Comparison of ENCODE assay signal across 8 mouse cellular contexts in genomic region chr9:21243826-21244427, GRCm38 (mm10). TPM values are rescaled to one million over a fixed set of nuclear protein-coding genes. Genes with fewer than 3 reads are reported as not detected.
DNase-seq lines count a peak whose midpoint lies in the region; ATAC-seq and TF ChIP-seq lines count a peak whose summit lies in the region.

No protein-coding gene starts in this region.

- TF ChIP-seq CTCF in kidney, postnatal 0 days (IDR thresholded peaks at IDR 0.05; ENCODE audit: low read depth) = no peak

- peak overlapping the region; percentile 79 for H3K4me2 ChIP-seq in kidney, postnatal 0 days (ENCODE audit: low read length)
- H3K4me2 ChIP-seq in hindbrain, embryonic 16.5 days (ENCODE audit: low read length) = peak overlapping the region; percentile 87
- no peak overlapping the region for H3K4me2 ChIP-seq in myocyte (ENCODE audit: low read depth)

- H3K9ac ChIP-seq in kidney, postnatal 0 days (ENCODE audit: low read depth, low read length) = no peak overlapping the region
- H3K9ac ChIP-seq in hindbrain, embryonic 16.5 days (ENCODE audit: low read depth, low read length) = peak overlapping the region; percentile 54

- WGBS in kidney, postnatal 0 days = 7% methylated on average over 39 of the region's 42 CpGs
- WGBS in hindbrain, embryonic 16.5 days = 4% methylated on average over 42 of the region's 42 CpGs

- H3K36me3 ChIP-seq in kidney, postnatal 0 days (ENCODE audit: insufficient read depth, low read length) = no peaks in the 10 kb centered on the region
- H3K36me3 ChIP-seq in hindbrain, embryonic 16.5 days (ENCODE audit: control insufficient read depth, insufficient read depth, low read length) = no peaks in the 10 kb centered on the region
- no peaks in the 10 kb centered on the region for H3K36me3 ChIP-seq in myocyte (ENCODE audit: control insufficient read depth, insufficient read depth)

- peak overlapping the region; percentile 42 for H3K4me3 ChIP-seq in kidney, postnatal 0 days (replicated peaks; ENCODE audit: low read depth, low read length)
- peak overlapping the region; percentile 51 for H3K4me3 ChIP-seq in hindbrain, embryonic 16.5 days (ENCODE audit: low read length)
- H3K4me3 ChIP-seq in myocyte = no peak overlapping the region

- no peak overlapping the region for H3K27ac ChIP-seq in kidney, postnatal 0 days
- H3K27ac ChIP-seq in hindbrain, embryonic 16.5 days (ENCODE audit: low read depth, low read length) = peak overlapping the region; percentile 70

- DNase-seq in kidney, postnatal 0 days (ENCODE audit: low spot score) = no peak
- DNase-seq in kidney, postnatal 14 days = no peak
- DNase-seq in cerebellum, adult 8-10 months = peak; percentile 81
- no peak for DNase-seq in adrenal gland, postnatal 14 days
- no peak for DNase-seq in lung, postnatal 25 days (ENCODE audit: low spot score)
- DNase-seq in gastrocnemius, adult 8-10 months (ENCODE audit: low spot score in 2 of 2) = no peak

- H3K9me3 ChIP-seq in kidney, postnatal 0 days (replicated peaks; ENCODE audit: low read length) = no peaks in the 10 kb centered on the region
- H3K9me3 ChIP-seq in hindbrain, embryonic 16.5 days (ENCODE audit: control insufficient read depth, low read length) = no peaks in the 10 kb centered on the region; the same call in 1 of the 2 replicates

- H3K4me1 ChIP-seq in kidney, postnatal 0 days (replicated peaks; ENCODE audit: insufficient read depth, low read length) = peaks cover 12% of the 10 kb centered on the region; the same call in 1 of the 2 replicates
- peaks cover 17% of the 10 kb centered on the region for H3K4me1 ChIP-seq in hindbrain, embryonic 16.5 days (ENCODE audit: control insufficient read depth, insufficient read depth, low read depth, low read length)

- ATAC-seq in kidney, postnatal 0 days (replicated peaks; ENCODE audit: low FRiP score, low read depth) = no peak
- no peak; the same call in 1 of the 2 replicates for ATAC-seq in hindbrain, embryonic 16.5 days

- H3K27me3 ChIP-seq in kidney, postnatal 0 days (ENCODE audit: insufficient read depth, low read length) = peaks cover 48% of the 10 kb centered on the region
- H3K27me3 ChIP-seq in hindbrain, embryonic 16.5 days (replicated peaks; ENCODE audit: control insufficient read depth, insufficient read depth, low read length) = peaks cover 46% of the 10 kb centered on the region
- peaks cover 25% of the 10 kb centered on the region for H3K27me3 ChIP-seq in myocyte (ENCODE audit: control insufficient read depth, insufficient read depth, insufficient read length)

- peak overlapping the region; percentile 49 for H3ac ChIP-seq in myocyte (ENCODE audit: control insufficient read depth, insufficient read length)

- TF ChIP-seq POLR2A in myocyte (IDR thresholded peaks at IDR 0.05; ENCODE audit: insufficient read length, low read depth) = no peak

- no peaks in the 10 kb centered on the region for H3K79me2 ChIP-seq in myocyte (ENCODE audit: control insufficient read depth, insufficient read depth)

TF ChIP-seq in myocyte, 11 proteins besides CTCF, POLR2A, EP300 and RAD21:
- no peak for TF ChIP-seq POLR2AphosphoS2 (IDR thresholded peaks at IDR 0.05; ENCODE audit: insufficient read length, low read depth)
- no peak for TF ChIP-seq TCF3 (IDR thresholded peaks at IDR 0.05; ENCODE audit: insufficient read length, low read depth)
- no peak for TF ChIP-seq SRF (IDR thresholded peaks at IDR 0.05; ENCODE audit: control insufficient read depth, insufficient read length, low read depth)
- no peak for TF ChIP-seq TCF12 (IDR thresholded peaks at IDR 0.05; ENCODE audit: insufficient read depth, poor library complexity, severe bottlenecking)
- TF ChIP-seq E2F4 (IDR thresholded peaks at IDR 0.05; ENCODE audit: insufficient read depth) = no peak
- TF ChIP-seq REST (IDR thresholded peaks at IDR 0.05; ENCODE audit: insufficient read depth, insufficient read length) = no peak
- TF ChIP-seq CEBPB (IDR thresholded peaks at IDR 0.05; ENCODE audit: insufficient read depth, poor library complexity, severe bottlenecking) = no peak
- no peak for TF ChIP-seq MYOD1 (IDR thresholded peaks at IDR 0.05; ENCODE audit: control insufficient read depth in 1 of 3, insufficient read length in 2 of 3, low read depth in 2 of 3)
- TF ChIP-seq MYOG (IDR thresholded peaks at IDR 0.05; ENCODE audit: control insufficient read depth in 1 of 3, insufficient read depth in 1 of 3, insufficient read length in 2 of 3, low read depth in 2 of 3) = no peak
- no peak for TF ChIP-seq MAX (IDR thresholded peaks at IDR 0.05; ENCODE audit: low read depth)
- TF ChIP-seq USF1 (IDR thresholded peaks at IDR 0.05; ENCODE audit: low read depth) = no peak

RNA-seq across cellular contexts. Expression of gene S1pr5, which starts 4.3 kb away (rescaled TPM):
- 0.11 TPM in 1 of 2 replicates, not detected in the other for polyA plus RNA-seq in kidney, postnatal 0 days (2015; fragmentation: Nextera tagmentation; extraction: Ambion mirVana)
- polyA plus RNA-seq in hindbrain, embryonic 16.5 days (2015; fragmentation: Nextera tagmentation; extraction: Ambion mirVana) = 5.5 and 5.7 TPM in 2 replicates
- 0.22 TPM for polyA plus RNA-seq in myocyte (2012; fragmentation: generic; extraction: Trizol)
- 1.8 and 2.3 TPM in 2 replicates for total RNA-seq in adrenal gland, postnatal 14 days (2021)
- under 1 TPM; 0.10 to 0.29 (median 0.15) TPM for total RNA-seq in gastrocnemius, adult 8-10 months (2022)

RNA-seq across cellular contexts. Expression of gene Keap1, which starts 4.8 kb away (rescaled TPM):
- 49.3 and 50.8 TPM in 2 replicates for polyA plus RNA-seq in kidney, postnatal 0 days (2015; fragmentation: Nextera tagmentation; extraction: Ambion mirVana)
- polyA plus RNA-seq in hindbrain, embryonic 16.5 days (2015; fragmentation: Nextera tagmentation; extraction: Ambion mirVana) = 71.5 and 72.0 TPM in 2 replicates
- 34.1 TPM for polyA plus RNA-seq in myocyte (2012; fragmentation: generic; extraction: Trizol)
- total RNA-seq in adrenal gland, postnatal 14 days (2021) = 42.0 and 42.4 TPM in 2 replicates
- total RNA-seq in gastrocnemius, adult 8-10 months (2022) = 10 to 100 TPM; 54.9 to 59.4 (median 57.4) TPM

RNA-seq across cellular contexts. Expression of gene Atg4d, which starts 21.2 kb away (rescaled TPM):
- 51.7 and 52.9 TPM in 2 replicates for polyA plus RNA-seq in kidney, postnatal 0 days (2015; fragmentation: Nextera tagmentation; extraction: Ambion mirVana)
- 52.6 and 52.8 TPM in 2 replicates for polyA plus RNA-seq in hindbrain, embryonic 16.5 days (2015; fragmentation: Nextera tagmentation; extraction: Ambion mirVana)
- 39.8 TPM for polyA plus RNA-seq in myocyte (2012; fragmentation: generic; extraction: Trizol)
- 45.9 and 46.9 TPM in 2 replicates for total RNA-seq in adrenal gland, postnatal 14 days (2021)
- 10 to 100 TPM; 74.3 to 87.3 (median 80.7) TPM for total RNA-seq in gastrocnemius, adult 8-10 months (2022)

RNA-seq across cellular contexts. Expression of gene Kri1, which starts 43.8 kb away (rescaled TPM):
- polyA plus RNA-seq in kidney, postnatal 0 days (2015; fragmentation: Nextera tagmentation; extraction: Ambion mirVana) = 8.7 and 10.6 TPM in 2 replicates
- 14.5 and 16.8 TPM in 2 replicates for polyA plus RNA-seq in hindbrain, embryonic 16.5 days (2015; fragmentation: Nextera tagmentation; extraction: Ambion mirVana)
- 31.4 TPM for polyA plus RNA-seq in myocyte (2012; fragmentation: generic; extraction: Trizol)
- 27.2 and 36.8 TPM in 2 replicates for total RNA-seq in adrenal gland, postnatal 14 days (2021)
- 10 to 100 TPM in 3 of 4 experiments, 1 to 10 TPM in 1; 8.4 to 13.0 (median 11.4) TPM for total RNA-seq in gastrocnemius, adult 8-10 months (2022)

RNA-seq across cellular contexts. Expression of gene Cdkn2d, which starts 47.3 kb away (rescaled TPM):
- 31.4 and 37.8 TPM in 2 replicates for polyA plus RNA-seq in kidney, postnatal 0 days (2015; fragmentation: Nextera tagmentation; extraction: Ambion mirVana)
- polyA plus RNA-seq in hindbrain, embryonic 16.5 days (2015; fragmentation: Nextera tagmentation; extraction: Ambion mirVana) = 121 and 138 TPM in 2 replicates
- polyA plus RNA-seq in myocyte (2012; fragmentation: generic; extraction: Trizol) = 53.2 TPM
- total RNA-seq in adrenal gland, postnatal 14 days (2021) = 17.9 and 22.5 TPM in 2 replicates
- total RNA-seq in gastrocnemius, adult 8-10 months (2022) = 10 to 100 TPM in 3 of 4 experiments, 1 to 10 TPM in 1; 8.8 to 10.7 (median 10.6) TPM
